In genomic region chr16:55973431-55974255, GRCm38 (mm10) we compare ENCODE assay signal across 8 mouse cellular contexts. TPM values are rescaled to one million over a fixed set of nuclear protein-coding genes. Genes with fewer than 3 reads are reported as not detected.
DNase-seq lines count a peak whose midpoint lies in the region; ATAC-seq and TF ChIP-seq lines count a peak whose summit lies in the region.

TSS of gene Zbtb11 (plus strand) at chr16:55973883.

- H3K4me3 ChIP-seq in C2C12 (ENCODE audit: insufficient read depth, poor library complexity, severe bottlenecking) (peak within 1 kb of the TSS; percentile 91), myocyte (peak within 1 kb of the TSS; percentile 49)
- peak within 1 kb of the TSS; percentile 90 for H3K4me3 ChIP-seq in erythroblast, embryonic 14.5 days (replicated peaks)
- H3K4me3 ChIP-seq in heart, embryonic 11.5 days (ENCODE audit: low read depth, low read length): peak within 1 kb of the TSS; percentile 99
- peak within 1 kb of the TSS; percentile 99 for H3K4me3 ChIP-seq in kidney, embryonic 16.5 days (ENCODE audit: low read length)
- H3K4me3 ChIP-seq in liver, adult 2 months (ENCODE audit: insufficient read depth, low read depth, low read length): peak within 1 kb of the TSS; percentile 100

- whole genome bisulfite sequencing in heart, embryonic 11.5 days (ENCODE audit: insufficient replicate concordance): under 1% methylated on average over 79 of the region's 86 CpGs
- under 1% methylated on average over 75 of the region's 86 CpGs for WGBS in kidney, embryonic 16.5 days
- under 1% methylated on average over 82 of the region's 86 CpGs for WGBS in liver, adult 2 months

- peak within 1 kb of the TSS; percentile 83 for H3K4me2 ChIP-seq in heart, embryonic 11.5 days
- peak within 1 kb of the TSS; percentile 83 for H3K4me2 ChIP-seq in kidney, embryonic 16.5 days (replicated peaks; ENCODE audit: low read depth, low read length)
- peak within 1 kb of the TSS; percentile 93 for H3K4me2 ChIP-seq in myocyte (ENCODE audit: low read depth)

- H3K9ac ChIP-seq in heart, embryonic 11.5 days (ENCODE audit: low read depth, low read length): peak within 1 kb of the TSS; percentile 93
- peak within 1 kb of the TSS; percentile 94 for H3K9ac ChIP-seq in kidney, embryonic 16.5 days (replicated peaks; ENCODE audit: low read length)
- peak within 1 kb of the TSS; percentile 100 for H3K9ac ChIP-seq in liver, adult 2 months (ENCODE audit: low read depth, low read length)

- H3K79me2 ChIP-seq in C2C12 (ENCODE audit: control insufficient read depth, insufficient read depth): peaks cover 84% of the 10 kb centered on the region
- peaks cover 12% of the 10 kb centered on the region; the same call in 1 of the 2 replicates for H3K79me2 ChIP-seq in liver, adult 2 months (ENCODE audit: control insufficient read depth, insufficient read depth, low read length)
- peaks cover 62% of the 10 kb centered on the region for H3K79me2 ChIP-seq in myocyte (ENCODE audit: control insufficient read depth, insufficient read depth)

- H3K36me3 ChIP-seq in C2C12 (ENCODE audit: control insufficient read depth, insufficient read depth) (peaks cover 52% of the 10 kb centered on the region), myocyte (ENCODE audit: control insufficient read depth, insufficient read depth) (peaks cover 24% of the 10 kb centered on the region)
- peaks cover 61% of the 10 kb centered on the region for H3K36me3 ChIP-seq in erythroblast, embryonic 14.5 days (ENCODE audit: control insufficient read depth)
- H3K36me3 ChIP-seq in heart, embryonic 11.5 days (ENCODE audit: control insufficient read depth, insufficient read depth, low read length): peaks cover 24% of the 10 kb centered on the region
- peaks cover 36% of the 10 kb centered on the region for H3K36me3 ChIP-seq in kidney, embryonic 16.5 days (ENCODE audit: insufficient read depth, low read length)
- peaks cover 35% of the 10 kb centered on the region for H3K36me3 ChIP-seq in liver, adult 2 months (ENCODE audit: control insufficient read depth, insufficient read depth, low read length)
- H3K36me3 ChIP-seq in splenic B cell, adult 2 months (ENCODE audit: control insufficient read depth, insufficient read depth, low read length, poor library complexity, severe bottlenecking): peaks cover 16% of the 10 kb centered on the region

- peak within 1 kb of the TSS; percentile 89 for H3K27ac ChIP-seq in heart, embryonic 11.5 days (ENCODE audit: low read depth, low read length)
- H3K27ac ChIP-seq in kidney, embryonic 16.5 days (ENCODE audit: low read length): peak within 1 kb of the TSS; percentile 89
- H3K27ac ChIP-seq in liver, adult 2 months (replicated peaks; ENCODE audit: insufficient read depth, low read depth, low read length): peak within 1 kb of the TSS; percentile 80

- H3K4me1 ChIP-seq in erythroblast, embryonic 14.5 days (ENCODE audit: control insufficient read depth): peaks cover 49% of the 10 kb centered on the region
- peaks cover 5% of the 10 kb centered on the region for H3K4me1 ChIP-seq in heart, embryonic 11.5 days (ENCODE audit: control insufficient read depth, insufficient read depth, low read length)
- peaks cover 32% of the 10 kb centered on the region for H3K4me1 ChIP-seq in kidney, embryonic 16.5 days (ENCODE audit: insufficient read depth, low read length)
- H3K4me1 ChIP-seq in liver, adult 2 months (ENCODE audit: control insufficient read depth, insufficient read depth, low read length): peaks cover 11% of the 10 kb centered on the region; the same call in 1 of the 2 replicates

- no peaks in the 10 kb centered on the region for H3K27me3 ChIP-seq in C2C12 (ENCODE audit: control insufficient read depth, insufficient read depth, insufficient read length)
- no peaks in the 10 kb centered on the region for H3K27me3 ChIP-seq in erythroblast, embryonic 14.5 days (ENCODE audit: control insufficient read depth)
- H3K27me3 ChIP-seq in heart, embryonic 11.5 days (ENCODE audit: control insufficient read depth, insufficient read depth, low read length): no peaks in the 10 kb centered on the region
- H3K27me3 ChIP-seq in kidney, embryonic 16.5 days (ENCODE audit: insufficient read depth, low read length): no peaks in the 10 kb centered on the region
- no peaks in the 10 kb centered on the region for H3K27me3 ChIP-seq in liver, adult 2 months (ENCODE audit: control insufficient read depth, insufficient read depth, low read length)
- no peaks in the 10 kb centered on the region for H3K27me3 ChIP-seq in myocyte (ENCODE audit: control insufficient read depth, insufficient read depth, insufficient read length)
- H3K27me3 ChIP-seq in splenic B cell, adult 2 months (ENCODE audit: control insufficient read depth, insufficient read depth, low read length, poor library complexity, severe bottlenecking): no peaks in the 10 kb centered on the region

- no peak for TF ChIP-seq CTCF in C2C12 (IDR thresholded peaks at IDR 0.05; ENCODE audit: control insufficient read depth, insufficient read depth, insufficient read length)
- TF ChIP-seq CTCF in brain, embryonic 14.5 days (IDR thresholded peaks at IDR 0.05; ENCODE audit: borderline replicate concordance, extremely low read depth, insufficient read depth, insufficient read length): no peak
- no peak; the same call in 1 of the 2 replicates for TF ChIP-seq CTCF in liver, adult 2 months (IDR thresholded peaks at IDR 0.05; ENCODE audit: low read depth, low read length)

- H3ac ChIP-seq in C2C12 (ENCODE audit: control insufficient read depth, insufficient read length, low read depth) (peak within 1 kb of the TSS; percentile 100), myocyte (ENCODE audit: control insufficient read depth, insufficient read length) (peak within 1 kb of the TSS; percentile 81)

- peak; percentile 92 for ATAC-seq in heart, embryonic 11.5 days (replicated peaks; ENCODE audit: insufficient number of reproducible peaks, low FRiP score, low TSS enrichment)
- ATAC-seq in kidney, embryonic 16.5 days (ENCODE audit: low FRiP score, low TSS enrichment): peak; percentile 98

- peak; percentile 100 for DNase-seq in brain, embryonic 14.5 days (ENCODE audit: low read depth)
- DNase-seq in liver, adult 2 months (ENCODE audit: extremely low read depth, low read depth, low spot score): peak; percentile 82
- DNase-seq in splenic B cell, adult 2 months (ENCODE audit: low read depth, low spot score): peak; percentile 100

- H3K79me3 ChIP-seq in C2C12 (ENCODE audit: low read depth): peaks cover 61% of the 10 kb centered on the region

- TF ChIP-seq POLR2A in brain, embryonic 14.5 days (IDR thresholded peaks at IDR 0.05; ENCODE audit: borderline replicate concordance, extremely low read depth, insufficient read depth, insufficient read length, poor library complexity, severe bottlenecking): peak; percentile 77; the same call in 1 of the 2 replicates
- peak; percentile 77; the same call in 1 of the 2 replicates for TF ChIP-seq POLR2A in liver, adult 2 months (IDR thresholded peaks at IDR 0.05; ENCODE audit: extremely low read depth, insufficient read depth, low read length)
- peak; percentile 81 for TF ChIP-seq POLR2A in myocyte (IDR thresholded peaks at IDR 0.05; ENCODE audit: insufficient read length, low read depth)

- no peaks in the 10 kb centered on the region for H3K9me3 ChIP-seq in erythroblast, embryonic 14.5 days (ENCODE audit: control insufficient read depth, low read length)
- H3K9me3 ChIP-seq in heart, embryonic 11.5 days (replicated peaks; ENCODE audit: control insufficient read depth, low read length): no peaks in the 10 kb centered on the region
- H3K9me3 ChIP-seq in kidney, embryonic 16.5 days (ENCODE audit: low read length): no peaks in the 10 kb centered on the region

TF ChIP-seq in C2C12, 6 proteins besides CTCF, POLR2A, EP300 and RAD21:
- TF ChIP-seq CEBPB (IDR thresholded peaks at IDR 0.05; ENCODE audit: low read depth) (no peak), MAX (IDR thresholded peaks at IDR 0.05) (peak; percentile 88), MYOD1 (IDR thresholded peaks at IDR 0.05; ENCODE audit: control insufficient read depth, insufficient read length, low read depth) (no peak), FOSL1 (IDR thresholded peaks at IDR 0.05; ENCODE audit: insufficient read depth, low read length, poor library complexity, severe bottlenecking) (no peak), MYOG (IDR thresholded peaks at IDR 0.05; ENCODE audit: control insufficient read depth, extremely low read depth, insufficient read length) (no peak)

TF ChIP-seq in myocyte, 11 proteins besides CTCF, POLR2A, EP300 and RAD21:
- TF ChIP-seq E2F4 (IDR thresholded peaks at IDR 0.05; ENCODE audit: insufficient read depth) (no peak), TCF3 (IDR thresholded peaks at IDR 0.05; ENCODE audit: insufficient read length, low read depth) (no peak), USF1 (IDR thresholded peaks at IDR 0.05; ENCODE audit: low read depth) (peak; percentile 30), SRF (IDR thresholded peaks at IDR 0.05; ENCODE audit: control insufficient read depth, insufficient read length, low read depth) (peak; percentile 58), CEBPB (IDR thresholded peaks at IDR 0.05; ENCODE audit: insufficient read depth, poor library complexity, severe bottlenecking) (no peak), MYOG (IDR thresholded peaks at IDR 0.05; ENCODE audit: control insufficient read depth in 1 of 3, insufficient read depth in 1 of 3, insufficient read length in 2 of 3, low read depth in 2 of 3) (peak in 1 of 3 experiments; percentile 2), TCF12 (IDR thresholded peaks at IDR 0.05; ENCODE audit: insufficient read depth, poor library complexity, severe bottlenecking) (no peak), MYOD1 (IDR thresholded peaks at IDR 0.05; ENCODE audit: control insufficient read depth in 1 of 3, insufficient read length in 2 of 3, low read depth in 2 of 3) (peak in 1 of 3 experiments; percentile 38), MAX (IDR thresholded peaks at IDR 0.05; ENCODE audit: low read depth) (no peak), REST (IDR thresholded peaks at IDR 0.05; ENCODE audit: insufficient read depth, insufficient read length) (no peak), POLR2AphosphoS2 (IDR thresholded peaks at IDR 0.05; ENCODE audit: insufficient read length, low read depth) (peak; percentile 100)
TF ChIP-seq in myocyte: peak in this region for 5.

RNA-seq across cellular contexts. Expression of gene Zbtb11, which starts in this region (rescaled TPM):
- polyA plus RNA-seq in C2C12 (2012; fragmentation: generic; extraction: Trizol) (3.6 TPM), myocyte (2012; fragmentation: generic; extraction: Trizol) (5.1 TPM)
- polyA plus RNA-seq in brain, embryonic 14.5 days (2012; rRNA removed): 11.3 and 15.1 TPM in 2 replicates
- polyA plus RNA-seq in erythroblast, embryonic 14.5 days (2012): 0.14 and 0.22 TPM in 2 replicates
- 13.3 and 13.8 TPM in 2 replicates for polyA plus RNA-seq in heart, embryonic 11.5 days (2014; fragmentation: Nextera tagmentation; extraction: Ambion mirVana)
- polyA plus RNA-seq in kidney, embryonic 16.5 days (2015; fragmentation: Nextera tagmentation; extraction: Ambion mirVana): 16.5 and 18.9 TPM in 2 replicates
- 8.6 and 9.9 TPM in 2 replicates for total RNA-seq in liver, adult 2 months (2014; rRNA removed)
- polyA plus RNA-seq in liver, adult 2 months (2012; rRNA removed): 2.0 and 2.8 TPM in 2 replicates

Comparison
In these comparisons a context has a peak if more than half of its experiments do, and no peak if none do; other contexts are left out.
1. Peak in every context shown above with its lines: DNase-seq, ATAC-seq, H3K4me3 ChIP-seq and H3K27ac ChIP-seq.
2. H3K4me3 ChIP-seq: peak in every context shown above with its lines; median percentile 100 in liver, adult 2 months; 99 in heart, embryonic 11.5 days; 99 in kidney, embryonic 16.5 days; 91 in C2C12; 90 in erythroblast, embryonic 14.5 days; 49 in myocyte.